Mouse (Mus musculus): Measurements from ENCODE around the gene Zbtb34.

- TF ChIP-seq CTCF (IDR thresholded peaks at IDR 0.05; ENCODE audit: low read depth) (no peak), EP300 (optimal IDR thresholded peaks at IDR 0.05) (no peak)
These were observed 7.3 kb upstream of the Zbtb34 start for GRCm38 (mm10) chr2:33438377-33438776.

Data from stomach, postnatal 0 days (tissue).